Mouse (Mus musculus) layer of hippocampus, adult 2 months (tissue): ENCODE results near the gene Aaed1. TPM values are rescaled to one million over a fixed set of nuclear protein-coding genes. Genes with fewer than 3 reads are reported as not detected.
"Not testable (repeated sequence)": the region's sequence is repeated elsewhere in the genome, so short reads cannot be mapped to it uniquely, and the experiment has no call there.

Experiments
- DNase-seq, 2 experiments: peaks; one replicate each; pipeline ENCODE4 v3.0.0; 2022; ENCODE audit warnings: low spot score in 2 of 2
- H3K27ac ChIP-seq: fragments of 200-600 bp; 2 replicates; pipeline ENCODE4 v1.8.1; 2022
- H3K4me3 ChIP-seq: fragments of 200-600 bp; 2 replicates; pipeline ENCODE4 v1.8.1; 2022; ENCODE audit warnings: mild to moderate bottlenecking
- CTCF ChIP-seq: fragments of 200-600 bp; conservative IDR thresholded peaks from 2 replicates; pipeline ENCODE4 v1.8.1; 2022; ENCODE audit warnings: antibody characterized with exemption, mild to moderate bottlenecking, moderate library complexity
- total RNA-seq, 2 experiments: library from RNA; stranded (reverse); gene quantifications; 2 replicates each; pipeline ENCODE4 v1.2.3; 2021

Gene Aaed1
- total RNA-seq, 2 experiments from 2014 or later, result 15.2 to 16.4 TPM

- no peak overlapping the region for H3K27ac ChIP-seq
- no peak for TF ChIP-seq CTCF
Measured at GRCm38 (mm10) chr13:64257814-64258515, 54.5 kb downstream of the Aaed1 start.

GRCm38 (mm10) chr13:64257010-64257813 is 55.3 kb downstream of the Aaed1 start:
- no peak for DNase-seq
- no peak overlapping the region for H3K27ac ChIP-seq
- H3K4me3 ChIP-seq, result no peak overlapping the region
- no peak for TF ChIP-seq CTCF

More at GRCm38 (mm10) chr13:64257814-64258515, 54.5 kb downstream of the Aaed1 start:
- H3K4me3 ChIP-seq, result no peak overlapping the region
- DNase-seq, result no peak

DNA sequence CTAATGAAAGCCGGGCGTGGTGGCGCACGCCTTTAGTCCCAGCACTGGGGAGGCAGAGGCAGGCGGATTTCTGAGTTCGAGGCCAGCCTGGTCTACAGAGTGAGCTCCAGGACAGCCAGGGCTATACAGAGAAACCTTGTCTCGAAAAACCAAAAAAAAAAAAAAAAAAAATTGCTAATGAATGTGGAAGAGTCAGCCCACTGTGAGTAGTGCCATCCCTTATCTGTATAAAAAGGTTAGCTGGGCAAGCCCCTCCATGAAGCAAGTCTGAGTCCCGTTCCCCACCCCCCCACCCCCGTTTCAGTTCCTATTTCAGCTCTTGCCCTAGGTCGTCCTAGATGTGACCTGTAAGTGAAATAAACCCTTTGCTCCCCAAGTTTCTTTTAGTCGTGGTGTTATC is 58.3 kb downstream of the Aaed1 start:
- DNase-seq, H3K4me3 ChIP-seq, H3K27ac ChIP-seq: not testable (repeated sequence)

DNA sequence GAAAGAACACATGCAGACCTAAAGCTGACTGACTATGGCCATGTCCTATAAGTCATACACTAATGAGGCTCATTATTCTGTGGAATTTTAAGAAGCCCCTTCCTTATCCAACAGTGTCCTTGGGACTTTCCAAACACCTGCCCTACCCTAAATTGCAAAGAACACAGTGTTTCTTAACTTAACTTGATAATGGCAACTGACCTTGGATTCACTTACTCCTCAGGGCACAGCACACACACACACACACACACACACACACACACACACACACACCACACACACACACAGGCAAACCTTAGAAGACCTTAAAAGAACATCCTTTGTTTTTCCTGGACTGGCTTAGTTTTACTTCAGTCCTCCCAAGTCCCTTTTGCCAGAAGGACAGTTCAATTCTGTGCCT is 58.8 kb downstream of the Aaed1 start:
- no peak for DNase-seq
- no peak overlapping the region for H3K4me3 ChIP-seq
- no peak overlapping the region for H3K27ac ChIP-seq
- no peak for TF ChIP-seq CTCF

DNA sequence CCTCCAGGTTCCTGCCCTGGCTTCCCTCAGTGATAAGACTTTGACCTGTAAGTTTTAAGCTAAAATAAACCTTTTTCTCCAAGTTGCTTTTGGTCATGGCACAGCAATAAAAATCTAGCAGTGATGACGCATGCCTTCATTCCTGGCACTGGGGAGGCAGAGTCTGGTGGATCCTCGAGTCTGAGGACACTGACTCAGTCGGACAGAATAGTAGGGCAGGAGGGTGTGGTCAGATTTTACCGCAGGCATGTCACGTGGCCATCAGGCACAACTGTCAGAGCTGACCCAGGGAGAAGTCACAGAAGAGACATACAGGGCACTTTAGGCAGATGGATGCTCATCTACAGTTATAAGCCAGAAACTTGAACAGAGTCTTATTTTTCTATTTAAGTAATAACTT is 60.4 kb downstream of the Aaed1 start:
- no peak for DNase-seq
- Histone ChIP-seq H3K27ac (no peak overlapping the region), H3K4me3 (no peak overlapping the region)
- TF ChIP-seq CTCF, result no peak

GRCm38 (mm10) chr13:64250363-64250762 is 62.1 kb downstream of the Aaed1 start:
- H3K27ac ChIP-seq, result no peak overlapping the region

DNA sequence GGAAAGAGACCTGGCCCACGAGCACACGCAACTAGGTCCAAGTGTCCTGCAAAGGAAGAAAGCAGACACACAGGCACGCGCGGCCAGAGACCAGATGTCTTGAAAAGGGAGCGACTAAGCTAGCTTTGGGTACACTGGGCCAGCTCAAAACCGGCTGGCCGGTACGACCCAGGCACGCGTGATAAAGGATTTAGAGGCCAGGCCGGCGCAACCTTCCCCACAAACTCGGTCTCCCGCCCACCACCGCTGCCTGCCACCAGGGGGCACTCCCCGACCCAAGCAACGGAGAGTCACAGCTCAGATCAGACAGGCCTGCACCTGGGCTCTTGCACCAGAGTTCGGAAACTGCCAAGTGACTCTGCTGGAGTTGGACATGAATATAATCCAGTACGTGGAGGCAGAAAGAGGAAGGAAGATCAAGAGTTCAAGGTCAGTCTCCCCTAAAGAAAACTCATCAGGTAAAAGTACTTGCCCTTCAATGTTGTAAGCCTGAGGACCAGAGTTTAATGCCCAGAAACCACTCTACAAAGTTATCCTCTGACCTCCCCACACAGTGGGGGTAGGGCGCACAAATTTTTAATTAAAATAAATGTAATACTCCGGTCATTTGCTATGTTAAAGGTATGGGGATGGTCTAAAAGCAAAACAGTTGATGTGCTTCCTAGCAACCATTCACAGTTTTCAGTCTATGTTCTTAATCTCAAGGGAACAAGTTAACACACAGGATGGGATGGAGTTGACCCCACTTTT is 63.6 kb downstream of the Aaed1 start:
- TF ChIP-seq CTCF, result peak; percentile 97
- H3K27ac ChIP-seq, result peak overlapping the region; percentile 46; the same call in 1 of the 2 replicates
- peak; percentile 67 to 86 for DNase-seq
- peak overlapping the region; percentile 55 for H3K4me3 ChIP-seq

More at GRCm38 (mm10) chr13:64250363-64250762, 62.1 kb downstream of the Aaed1 start:
- no peak for DNase-seq
- peak; percentile 80 for TF ChIP-seq CTCF
- H3K4me3 ChIP-seq, result no peak overlapping the region

DNA sequence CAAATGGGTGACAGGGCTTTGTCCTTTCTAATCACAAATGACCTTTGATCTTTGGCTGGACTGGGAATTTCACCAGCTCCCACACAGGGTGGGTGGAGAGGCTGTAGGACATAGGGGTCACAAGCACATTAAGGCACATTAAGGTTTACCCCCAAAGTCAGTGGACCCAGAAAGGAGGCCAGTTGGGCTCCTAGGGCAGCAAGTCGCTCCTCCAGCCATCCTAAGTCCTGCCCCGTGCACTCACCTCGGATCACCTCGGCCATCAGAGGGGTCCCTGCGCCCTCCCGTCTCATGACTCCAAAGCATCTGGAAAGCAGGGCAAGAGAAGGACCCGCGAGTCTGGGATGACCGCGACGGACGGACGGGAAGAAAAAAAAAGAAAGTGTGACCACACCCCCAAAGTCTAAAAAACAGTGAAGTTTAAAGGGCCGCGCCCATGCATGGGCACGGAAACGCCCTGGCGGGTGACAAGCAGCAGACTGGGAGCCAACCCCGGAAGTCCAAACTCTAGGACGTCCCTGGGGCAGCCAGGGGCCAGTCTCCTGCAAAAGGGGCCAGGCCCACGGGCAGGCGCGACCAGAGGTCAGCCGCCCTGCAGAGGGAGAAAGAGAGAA is 64.2 kb downstream of the Aaed1 start:
- Histone ChIP-seq H3K27ac (peak overlapping the region; percentile 46; the same call in 1 of the 2 replicates), H3K4me3 (peak overlapping the region; percentile 55)
- no peak for TF ChIP-seq CTCF
- no peak for DNase-seq

- no peak for DNase-seq
- TF ChIP-seq CTCF, result no peak
- Histone ChIP-seq H3K4me3 (no peak overlapping the region), H3K27ac (no peak overlapping the region)
Measured at GRCm38 (mm10) chr13:64246106-64246505, 66.4 kb downstream of the Aaed1 start.

- DNase-seq, result no peak
- no peak overlapping the region for H3K4me3 ChIP-seq
- H3K27ac ChIP-seq, result no peak overlapping the region
- no peak for TF ChIP-seq CTCF
Measured at GRCm38 (mm10) chr13:64244685-64245261, 67.7 kb downstream of the Aaed1 start.

DNA sequence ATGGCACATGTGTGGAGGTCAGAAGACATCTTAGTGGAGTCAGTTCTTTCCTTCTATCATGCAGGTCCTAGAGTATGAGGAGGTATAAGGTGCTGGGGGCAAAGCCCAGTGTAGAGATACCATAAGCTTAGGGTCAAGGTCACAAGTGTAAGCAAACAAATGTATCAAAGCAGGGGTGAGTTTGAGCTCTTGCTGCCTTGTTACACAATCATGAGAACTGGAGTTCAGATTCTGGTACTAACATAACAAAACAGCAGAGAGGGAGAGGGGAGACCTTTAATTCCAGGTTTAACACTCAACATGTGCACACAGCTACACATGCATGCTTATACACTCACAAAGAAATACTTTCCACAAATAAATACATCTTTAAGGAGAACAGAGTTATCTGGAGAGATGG is 69.8 kb downstream of the Aaed1 start:
- no peak for DNase-seq
- Histone ChIP-seq H3K4me3 (no peak overlapping the region), H3K27ac (no peak overlapping the region)
- TF ChIP-seq CTCF, result no peak

GRCm38 (mm10) chr13:64240626-64241025 is 71.9 kb downstream of the Aaed1 start:
- TF ChIP-seq CTCF, result no peak
- no peak for DNase-seq
- Histone ChIP-seq H3K4me3 (no peak overlapping the region), H3K27ac (no peak overlapping the region)
